Mouse (Mus musculus): ENCODE measurements around the gene Pde4b.

Pde4b gene

GRCm38 (mm10) chr4:102535886-102536285 lies 448.5 kb downstream of the Pde4b start:
- no peak for DNase-seq (ENCODE audit: low spot score in 2 of 2)

- DNase-seq (ENCODE audit: low spot score in 2 of 2) = no peak
Observed at GRCm38 (mm10) chr4:102538266-102538665, 450.9 kb downstream of the Pde4b start.

- DNase-seq (ENCODE audit: low spot score in 2 of 2) = no peak
Observed at GRCm38 (mm10) chr4:102538793-102539192, 451.4 kb downstream of the Pde4b start.

- DNase-seq (ENCODE audit: low spot score in 2 of 2) = no peak
Observed at GRCm38 (mm10) chr4:102539598-102540180, 452.3 kb downstream of the Pde4b start.

- DNase-seq (ENCODE audit: low spot score in 2 of 2) = no peak
Observed at GRCm38 (mm10) chr4:102542976-102543375, 455.6 kb downstream of the Pde4b start.

GRCm38 (mm10) chr4:102545226-102545625 lies 457.9 kb downstream of the Pde4b start:
- DNase-seq (ENCODE audit: low spot score in 2 of 2) = peak in 1 of 2 experiments; percentile 19

GRCm38 (mm10) chr4:102555566-102555965 lies 468.2 kb downstream of the Pde4b start:
- no peak for DNase-seq (ENCODE audit: low spot score in 2 of 2)

GRCm38 (mm10) chr4:102557006-102557405 lies 469.7 kb downstream of the Pde4b start:
- DNase-seq (ENCODE audit: low spot score in 2 of 2) = no peak

- DNase-seq (ENCODE audit: low spot score in 2 of 2) = no peak
Observed at GRCm38 (mm10) chr4:102557508-102558220, 470.3 kb downstream of the Pde4b start.

GRCm38 (mm10) chr4:102558328-102558727 lies 471.0 kb downstream of the Pde4b start:
- no peak for DNase-seq (ENCODE audit: low spot score in 2 of 2)

GRCm38 (mm10) chr4:102560676-102561280 lies 473.4 kb downstream of the Pde4b start:
- no peak for DNase-seq (ENCODE audit: low spot score in 2 of 2)

GRCm38 (mm10) chr4:102563273-102563855 lies 476.0 kb downstream of the Pde4b start:
- DNase-seq (ENCODE audit: low spot score in 2 of 2) = no peak

- no peak for DNase-seq (ENCODE audit: low spot score in 2 of 2)
Observed at GRCm38 (mm10) chr4:102564286-102564685, 476.9 kb downstream of the Pde4b start.

GRCm38 (mm10) chr4:102566421-102566820 lies 479.1 kb downstream of the Pde4b start:
- DNase-seq (ENCODE audit: low spot score in 2 of 2) = no peak

- DNase-seq (ENCODE audit: low spot score in 2 of 2) = no peak
Observed at GRCm38 (mm10) chr4:102567111-102567510, 479.8 kb downstream of the Pde4b start.

- DNase-seq (ENCODE audit: low spot score in 2 of 2) = no peak
Observed at GRCm38 (mm10) chr4:102567676-102568254, 480.4 kb downstream of the Pde4b start.

- DNase-seq (ENCODE audit: low spot score in 2 of 2) = no peak
Observed at GRCm38 (mm10) chr4:102568591-102568990, 481.2 kb downstream of the Pde4b start.

- DNase-seq (ENCODE audit: low spot score in 2 of 2) = no peak
Observed at GRCm38 (mm10) chr4:102569101-102569583, 481.8 kb downstream of the Pde4b start.

GRCm38 (mm10) chr4:102569950-102570765 lies 482.8 kb downstream of the Pde4b start:
- DNase-seq (ENCODE audit: low spot score in 2 of 2) = no peak

- no peak for DNase-seq (ENCODE audit: low spot score in 2 of 2)
Observed at GRCm38 (mm10) chr4:102570766-102571411, 483.5 kb downstream of the Pde4b start.

GRCm38 (mm10) chr4:102572031-102572430 lies 484.7 kb downstream of the Pde4b start:
- DNase-seq (ENCODE audit: low spot score in 2 of 2) = no peak
